Mouse (Mus musculus): ENCODE results near the gene Ppip5k2. TPM values are rescaled to one million over a fixed set of nuclear protein-coding genes. Genes with fewer than 3 reads are reported as not detected.

Ppip5k2 gene
- total RNA-seq, 2 experiments from 2014 or later: 16.1 to 19.7 TPM

DNA sequence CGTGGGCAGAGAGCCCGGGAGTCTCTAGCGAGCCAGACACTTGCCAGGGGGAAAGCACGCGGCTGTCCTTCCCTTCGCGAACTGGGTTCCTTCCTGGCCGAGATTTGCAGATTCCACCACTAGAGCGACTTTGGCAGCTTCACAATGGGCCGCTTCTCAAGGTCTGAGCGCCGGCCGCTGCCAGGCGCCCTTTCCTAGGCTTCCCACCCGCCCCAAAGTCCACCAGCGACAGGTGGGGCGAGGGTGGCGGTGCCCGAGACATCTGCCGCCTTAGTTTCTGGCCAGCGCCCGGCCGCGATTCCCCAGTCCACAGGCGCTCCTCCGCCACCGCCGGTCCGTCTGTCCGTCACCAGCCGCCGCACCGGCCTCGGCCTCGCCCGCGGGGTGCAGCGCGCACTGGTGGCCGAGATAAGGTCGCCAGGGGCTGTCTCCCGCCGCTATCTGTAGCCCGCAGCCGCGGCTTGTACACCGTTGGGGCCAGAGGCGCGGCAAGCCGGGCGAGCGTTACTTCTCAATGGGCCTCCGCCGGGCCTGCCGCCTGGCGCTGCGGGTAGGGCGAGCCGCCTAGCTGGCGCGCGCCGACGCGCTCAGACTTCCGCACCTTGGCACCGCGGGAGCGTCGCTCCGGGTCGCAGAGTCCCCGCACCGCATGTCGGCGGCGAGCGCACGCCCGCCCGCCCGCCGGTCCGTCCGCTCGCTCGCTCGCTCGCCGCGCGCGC lies 109.4 kb downstream of the Ppip5k2 start:
- DNase-seq: peak; percentile 80

DNA sequence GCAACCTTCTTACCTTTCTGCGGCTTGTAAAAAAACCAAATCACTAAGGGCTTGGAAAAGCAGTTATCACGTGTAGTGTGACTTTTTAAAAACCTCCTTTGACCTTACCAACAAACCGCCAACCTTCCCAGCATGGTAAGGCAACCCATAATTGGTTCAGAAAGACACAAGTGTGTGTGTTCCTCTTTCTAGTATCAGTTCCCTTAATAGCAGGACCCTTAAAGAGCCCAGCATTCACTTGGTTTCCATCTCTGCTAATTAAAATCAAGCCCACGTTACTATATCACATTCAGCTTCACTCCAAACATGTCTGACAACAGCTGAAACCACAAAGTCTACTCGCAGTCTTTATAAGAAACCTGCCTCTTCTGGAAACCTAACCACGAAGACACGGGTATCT lies 110.8 kb downstream of the Ppip5k2 start:
- no peak for DNase-seq

DNA sequence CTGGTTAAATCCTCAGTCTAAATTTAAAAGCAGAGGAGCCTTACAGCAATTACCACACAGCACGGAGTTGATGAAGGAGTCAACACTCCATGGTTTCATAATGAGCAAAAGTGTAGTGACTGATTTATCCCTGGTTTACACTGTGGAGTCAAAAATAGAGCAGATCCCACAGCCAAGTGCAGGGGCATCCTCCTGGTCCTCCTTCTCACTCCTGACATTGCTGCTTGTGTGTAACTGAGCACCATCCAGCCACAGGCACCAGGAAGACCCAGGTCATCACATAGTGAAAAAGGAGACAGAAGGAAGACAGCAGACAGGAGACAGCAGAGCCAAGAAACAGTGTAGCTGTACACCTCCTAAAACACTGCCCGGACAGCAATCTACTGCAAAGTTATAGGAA lies 112.4 kb downstream of the Ppip5k2 start:
- no peak for DNase-seq

DNA sequence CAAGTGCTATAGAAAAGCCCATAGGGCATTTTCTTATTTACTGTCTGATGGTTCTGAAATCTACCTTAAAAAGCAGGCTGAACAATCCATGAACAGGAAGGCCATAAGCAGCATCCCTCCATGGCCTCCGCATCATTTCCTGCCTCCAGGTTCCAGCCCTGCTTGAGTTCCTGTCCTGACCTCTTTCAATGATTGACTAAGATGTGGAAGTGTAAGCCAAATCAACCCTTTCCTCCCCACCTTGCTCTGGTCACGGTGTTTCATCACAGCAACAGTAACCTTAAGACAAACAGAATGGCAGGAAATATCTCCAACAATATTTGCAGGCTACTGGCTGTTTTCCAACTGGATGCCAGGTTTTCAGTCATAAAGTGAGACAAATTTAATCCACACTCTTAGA lies 113.0 kb downstream of the Ppip5k2 start:
- no peak for DNase-seq

Other genes starting within 250 kb of the Ppip5k2 start
- gene D1Ertd622e, start 108.3 kb downstream of the Ppip5k2 start, total RNA-seq (2021): 10 to 100 TPM; 18.1 to 18.2 TPM
- 10 to 100 TPM in 1 of 2 experiments, 1 to 10 TPM in 1; 7.9 to 10.6 TPM for gene Gin1, start 239 bp downstream of the Ppip5k2 start, total RNA-seq (2021)

Data from adrenal gland, postnatal 10 days (tissue).